Mouse (Mus musculus) left cerebral cortex, postnatal 10 days (tissue): ENCODE results near the gene Myocd. TPM values are rescaled to one million over a fixed set of nuclear protein-coding genes. Genes with fewer than 3 reads are reported as not detected.

Source experiments
- DNase-seq, 2 experiments: peaks; one replicate each; pipeline ENCODE4 v3.0.0; 2021 to 2022; ENCODE audit warnings: low spot score in 2 of 2, mixed read lengths in 1 of 2; ENCODE audit errors: extremely low spot score in 1 of 2
- intact Hi-C: fragments of 180-260 bp; cut with DNase I; formaldehyde crosslinking; loops from one replicate; pipeline ENCODE4 v1.15.1; 2025
- total RNA-seq, 2 experiments: library from RNA; stranded (reverse); gene quantifications; 2 replicates each; pipeline ENCODE4 v1.2.3; 2021

The Myocd gene
- total RNA-seq, 2 experiments from 2014 or later = 0.49 to 0.83 TPM

DNA sequence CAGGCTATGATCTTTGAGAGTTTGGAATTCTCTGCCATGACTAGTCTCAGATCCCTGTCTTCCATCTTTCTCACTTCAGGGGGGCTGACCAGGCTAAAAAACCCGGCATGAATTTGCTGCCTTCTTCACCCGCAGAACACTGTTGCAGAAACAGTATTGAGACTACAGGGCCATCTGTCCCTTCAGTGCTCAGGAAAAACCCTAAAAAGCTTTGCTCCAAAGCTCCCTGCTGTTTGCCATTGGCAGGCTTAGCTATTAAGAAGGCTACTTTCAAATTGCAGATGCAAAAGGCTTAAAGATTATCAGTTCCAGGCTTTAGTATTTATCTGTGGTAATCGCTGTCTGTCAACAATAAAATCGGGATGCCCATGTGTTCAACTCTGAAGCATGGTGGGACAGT, 38.0 kb downstream of the Myocd start:
- no peak for DNase-seq
- intact Hi-C loops = no loop called here

DNA sequence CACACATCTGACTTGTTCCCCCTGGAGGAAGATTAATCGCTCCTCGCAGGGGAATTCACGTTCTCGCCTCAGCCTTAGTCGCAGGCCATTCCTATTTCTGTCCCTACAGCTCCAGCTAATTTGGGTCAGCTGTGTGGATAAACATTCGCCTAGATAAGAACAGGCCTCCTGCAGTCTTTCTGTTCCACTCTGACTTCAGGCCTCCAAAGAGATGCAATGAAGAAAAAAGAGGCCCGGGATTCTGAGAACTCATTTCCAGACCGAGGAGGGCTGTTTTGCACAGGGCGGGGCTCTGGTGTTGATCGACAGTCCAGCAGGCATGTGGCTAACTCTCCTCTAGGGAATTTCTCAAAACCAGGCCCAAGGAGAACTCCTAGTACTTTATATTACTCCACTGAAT, 43.0 kb downstream of the Myocd start:
- no peak for DNase-seq
- intact Hi-C loops = no loop called here

DNA sequence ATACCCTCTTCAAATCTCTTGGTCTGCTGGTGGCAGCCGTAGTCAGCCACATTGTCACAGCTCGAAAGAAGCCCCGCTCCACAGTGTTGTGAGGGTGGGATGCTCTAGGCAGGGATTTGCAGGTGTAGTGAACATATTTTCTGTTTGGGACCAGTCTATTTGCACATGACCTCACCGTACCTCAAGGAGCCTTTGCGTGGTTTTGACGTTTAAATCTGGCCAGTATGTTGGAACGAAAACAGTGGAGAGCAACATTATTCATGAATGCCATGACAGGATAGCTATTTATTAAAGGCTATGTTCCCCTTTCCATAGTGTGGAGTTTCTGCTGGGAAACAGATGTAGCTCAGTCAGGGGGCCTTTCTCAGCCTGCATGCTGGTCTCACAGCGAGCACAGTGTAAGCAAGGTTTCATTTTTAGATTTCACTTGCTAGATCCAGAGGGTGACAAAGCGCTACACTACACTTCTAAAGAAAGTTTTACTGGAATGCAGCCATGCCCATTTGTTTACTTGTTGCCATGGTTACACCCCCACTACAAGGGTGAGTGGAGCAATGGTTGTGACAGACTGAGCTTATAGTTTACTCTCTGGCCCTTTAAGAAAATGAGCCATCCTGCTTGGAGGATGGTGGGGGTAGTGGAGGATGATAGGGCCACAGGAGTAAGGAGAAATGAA, 54.7 kb downstream of the Myocd start:
- intact Hi-C loops = no loop called here
- peak in 1 of 2 experiments; percentile 54 for DNase-seq

DNA sequence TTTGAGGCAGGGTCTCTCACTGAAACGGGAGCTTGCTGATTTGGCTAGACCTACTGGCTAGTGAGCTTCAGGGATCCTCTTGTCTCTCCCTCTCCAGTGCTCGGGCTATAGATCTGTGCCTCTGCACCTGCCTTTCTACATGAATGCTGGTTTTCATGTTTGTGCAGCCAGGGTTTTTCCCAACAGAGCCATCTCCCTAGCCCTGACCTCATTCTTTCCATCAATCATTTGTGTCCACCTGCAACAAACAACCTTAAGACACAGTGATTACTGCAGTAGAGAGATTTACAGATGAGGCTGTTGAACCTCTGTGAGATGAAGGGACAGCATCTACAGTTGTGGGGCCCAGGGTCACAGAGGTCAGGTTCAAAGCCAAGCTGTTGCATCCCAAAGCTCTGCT, 56.0 kb downstream of the Myocd start:
- no peak for DNase-seq
- intact Hi-C loops = no loop called here

DNA sequence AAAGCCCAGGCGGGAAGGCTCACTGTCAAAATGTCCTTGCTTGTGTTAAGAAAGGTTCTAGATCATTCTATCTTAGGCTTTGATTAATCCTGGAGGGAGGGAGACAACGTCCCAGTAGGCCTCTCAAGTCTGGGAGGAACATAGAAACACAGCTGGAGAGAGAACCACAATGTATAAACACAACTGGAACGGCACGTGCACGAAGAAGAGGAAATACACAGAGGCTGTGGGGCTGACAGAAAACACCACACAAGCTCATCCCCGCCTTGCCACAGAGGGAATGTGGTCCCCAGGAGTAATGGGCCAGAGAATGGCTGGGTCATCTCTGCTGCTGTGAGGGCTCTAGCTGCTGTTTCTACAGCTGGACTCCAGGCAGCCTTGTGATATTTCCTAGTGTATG, 58.1 kb downstream of the Myocd start:
- intact Hi-C loops = no loop called here
- no peak for DNase-seq

DNA sequence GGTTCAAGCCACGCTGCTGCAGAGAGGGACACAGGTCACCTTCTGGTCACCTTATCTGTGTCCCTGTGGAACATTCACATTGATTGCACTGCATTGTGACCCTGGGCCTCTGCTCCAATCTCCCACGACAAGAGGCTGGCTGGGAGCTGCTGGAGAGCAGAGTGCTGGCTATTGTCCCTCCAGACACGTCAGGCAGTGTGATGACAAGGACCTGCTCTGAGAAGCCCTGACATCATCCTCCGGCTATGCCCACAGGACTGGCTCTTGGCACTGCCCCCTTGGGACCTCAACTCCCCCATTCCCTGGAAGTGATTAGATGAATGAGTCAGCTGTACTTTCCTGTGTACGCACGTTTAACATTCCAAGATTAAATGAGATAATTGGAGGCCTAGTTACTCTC, 60.3 kb downstream of the Myocd start:
- intact Hi-C loops = no loop called here
- DNase-seq = no peak

DNA sequence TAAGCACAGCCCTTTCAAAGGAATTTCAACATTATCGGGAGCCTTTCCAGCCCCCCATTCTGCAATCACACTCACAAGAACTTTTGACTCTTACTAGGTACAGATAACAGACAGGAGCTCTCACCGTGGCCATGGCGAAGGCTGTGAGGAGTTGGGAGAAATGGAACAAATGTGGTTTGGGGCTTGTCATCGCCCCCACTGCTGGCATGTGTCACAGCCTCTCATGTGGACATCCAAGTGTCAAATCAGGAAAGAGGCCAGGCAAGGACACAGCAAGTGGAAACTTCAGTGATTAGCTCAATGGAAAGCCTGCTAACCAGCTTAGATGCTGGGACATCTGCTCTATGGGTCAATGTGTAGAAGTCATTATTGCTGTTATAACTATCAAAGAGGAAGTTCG, 64.5 kb downstream of the Myocd start:
- no peak for DNase-seq
- intact Hi-C loops = no loop called here

DNA sequence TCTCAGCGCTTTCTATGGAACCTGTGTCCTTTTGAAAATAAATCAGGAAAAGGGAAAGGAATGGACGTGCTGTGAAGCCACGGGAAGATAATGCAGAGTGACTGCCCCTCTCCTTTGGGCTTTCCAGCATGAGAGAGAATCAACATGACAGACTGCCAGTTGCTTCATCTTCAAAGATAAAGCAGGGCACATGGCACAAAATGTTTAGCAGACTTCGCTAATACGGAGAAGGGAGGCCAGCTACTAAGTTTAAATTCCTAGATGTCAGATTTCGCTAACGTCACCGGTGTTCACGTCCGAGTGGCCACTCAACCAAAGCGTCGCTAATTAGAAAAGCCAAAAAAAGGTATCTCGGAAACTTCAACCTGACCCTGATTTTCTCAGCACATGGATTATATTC, 65.1 kb downstream of the Myocd start:
- intact Hi-C loops = no loop called here

DNA sequence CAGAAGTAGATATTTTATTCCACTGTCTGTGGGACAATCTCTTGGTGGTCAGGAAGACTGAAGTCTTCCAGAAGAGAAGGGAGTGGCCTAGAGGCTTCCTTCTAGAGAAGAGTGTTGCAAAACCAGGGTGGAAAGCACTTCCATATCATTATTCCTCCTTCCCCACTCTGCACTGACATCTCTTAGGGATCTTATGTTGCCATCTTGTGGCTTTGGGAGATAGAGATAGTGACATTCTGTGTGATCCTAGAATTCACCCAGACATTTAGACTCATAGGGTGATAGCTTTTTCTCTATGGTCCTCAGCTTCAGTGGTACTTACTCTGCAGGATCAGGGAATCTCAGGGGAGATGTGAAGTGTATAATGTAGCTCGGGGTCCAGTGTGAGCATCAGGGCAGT, 66.8 kb downstream of the Myocd start:
- DNase-seq = no peak
- intact Hi-C loops = no loop called here

More for the DNA sequence above, 65.1 kb downstream of the Myocd start:
- DNase-seq = no peak

DNA sequence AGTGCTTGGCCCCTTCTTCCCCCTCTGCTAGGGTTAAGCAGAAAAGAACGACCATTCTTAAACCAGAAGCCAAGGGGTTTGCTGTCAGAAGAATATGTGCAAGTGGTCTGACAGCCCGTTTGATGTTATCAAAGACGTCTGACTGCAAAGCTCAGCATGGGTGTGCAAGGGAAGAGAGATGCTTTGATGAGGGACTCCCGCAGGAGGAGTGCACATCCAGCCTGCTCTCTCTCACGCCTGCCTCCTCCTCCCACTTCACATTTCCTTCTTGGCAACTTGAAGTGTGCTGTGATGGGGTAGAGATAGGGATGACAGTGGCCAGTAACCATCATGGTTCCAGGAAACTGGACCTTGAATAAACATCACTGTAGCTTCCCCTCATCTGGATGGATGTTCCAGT, 67.6 kb downstream of the Myocd start:
- no peak for DNase-seq
- intact Hi-C loops = no loop called here

DNA sequence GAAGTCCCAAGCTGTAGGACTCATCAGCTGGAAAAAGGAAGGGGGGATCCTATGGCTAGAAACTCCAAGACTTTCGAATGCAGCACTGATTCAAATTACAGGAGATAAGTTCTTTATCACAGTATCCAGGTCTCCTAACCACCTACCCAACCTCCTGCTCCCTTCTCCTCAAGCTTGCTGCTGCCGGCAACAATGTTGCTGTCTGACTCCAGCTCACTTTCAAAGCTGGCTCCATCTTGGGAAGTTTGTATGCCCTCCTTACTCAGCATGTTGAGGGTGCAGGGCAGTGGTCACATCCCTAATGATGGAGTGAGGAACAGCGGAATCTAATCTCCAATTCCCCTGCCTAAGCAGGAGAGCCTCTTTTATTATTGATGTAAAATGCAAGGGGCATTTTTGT, 71.8 kb downstream of the Myocd start:
- intact Hi-C loops = loop anchor here (5.0 to 10.0 kb wide), 2 partner anchors 437 to 479 kb away; no protein-coding TSS in a partner anchor
- DNase-seq = no peak

DNA sequence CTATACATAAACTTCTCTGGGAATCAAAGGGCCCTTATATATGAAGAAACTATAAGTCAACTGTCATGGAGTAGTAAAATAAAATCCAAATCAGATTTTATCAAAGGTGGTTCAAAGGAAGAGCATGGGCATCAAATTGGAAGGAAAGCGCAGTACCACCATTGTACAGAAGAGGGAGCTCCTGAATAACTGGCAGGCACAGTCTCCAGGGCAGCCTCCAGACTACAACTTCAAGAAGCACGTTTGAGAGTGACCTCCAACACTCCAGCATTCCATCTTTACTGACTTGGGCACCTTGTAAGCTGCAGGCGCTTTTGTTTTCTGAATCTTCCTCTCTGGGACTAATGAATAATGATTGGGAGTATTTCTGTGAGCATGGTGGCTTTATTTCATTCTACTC, 72.5 kb downstream of the Myocd start:
- DNase-seq = peak; percentile 57 to 64
- intact Hi-C loops = loop anchor here (5.0 to 10.0 kb wide), 2 partner anchors 438 to 480 kb away; no protein-coding TSS in a partner anchor

DNA sequence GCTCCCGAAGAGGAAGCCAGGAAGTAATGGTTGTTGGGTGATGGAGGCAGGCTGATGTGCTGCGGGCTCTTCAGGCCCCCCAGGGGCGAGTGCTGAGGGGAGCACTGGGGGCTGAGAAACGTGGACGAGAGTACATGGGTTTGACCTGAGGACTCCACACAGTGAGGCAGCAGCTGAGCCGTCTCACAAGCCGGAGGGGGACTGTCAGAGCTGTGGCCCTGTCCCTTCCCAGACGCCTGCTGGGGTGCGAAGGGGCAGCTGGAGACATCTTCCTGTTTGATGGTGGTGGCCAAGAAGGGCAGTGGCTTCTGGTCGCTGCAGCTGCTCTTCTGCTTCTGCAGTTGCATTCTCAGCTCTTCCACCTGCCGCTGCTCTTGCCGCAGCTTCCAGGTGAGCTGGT, 82.8 kb downstream of the Myocd start:
- no peak for DNase-seq
- intact Hi-C loops = no loop called here

DNA sequence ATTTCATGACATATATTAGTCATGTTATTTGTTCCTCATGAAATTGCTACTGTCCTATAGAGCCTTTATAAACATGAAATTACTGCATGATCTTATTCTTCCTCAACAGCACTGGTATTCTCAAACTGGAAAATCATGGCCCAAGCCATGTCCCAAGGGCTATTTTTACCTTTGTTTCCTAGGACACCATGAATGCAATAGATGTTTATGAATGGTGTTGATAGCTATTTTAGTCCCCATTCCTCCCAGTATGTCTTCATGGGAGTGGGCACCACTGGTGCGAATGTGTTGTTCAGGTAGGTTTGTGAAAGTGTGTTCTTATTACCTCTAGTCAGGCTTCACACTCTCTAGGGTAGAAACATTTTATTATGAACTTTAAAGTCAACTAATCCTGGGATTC, 84.7 kb downstream of the Myocd start:
- DNase-seq = no peak
- intact Hi-C loops = no loop called here

DNA sequence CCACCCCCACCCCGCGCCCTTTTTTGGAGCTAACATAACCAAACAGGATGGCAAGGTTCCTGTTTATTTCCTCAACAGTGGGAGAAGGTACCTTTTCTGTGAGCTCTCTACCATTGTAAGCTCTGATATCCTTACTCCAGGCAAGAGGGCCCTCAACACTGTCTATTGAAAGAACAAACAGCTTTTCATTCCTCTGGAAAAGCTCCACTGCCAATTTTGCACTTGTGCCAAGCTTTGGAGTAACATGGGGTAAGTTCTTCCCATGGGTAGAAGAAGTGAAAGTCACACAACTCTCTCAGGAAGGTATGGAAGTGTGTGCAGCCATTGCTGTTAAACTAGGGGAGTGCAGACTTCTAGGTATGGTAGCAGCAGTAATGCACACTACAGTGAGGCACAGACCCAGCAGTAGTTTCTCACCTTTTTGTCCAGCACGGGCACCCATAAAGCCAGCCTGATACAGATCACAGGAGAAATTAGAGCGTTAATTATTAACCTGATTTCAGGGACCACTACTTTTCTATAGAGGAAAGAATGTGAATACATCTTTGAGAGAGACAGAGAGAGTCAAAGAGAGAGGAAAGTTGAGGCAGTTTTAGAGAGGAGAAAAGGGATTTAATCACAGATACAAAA, 99.6 kb downstream of the Myocd start:
- intact Hi-C loops = no loop called here

DNA sequence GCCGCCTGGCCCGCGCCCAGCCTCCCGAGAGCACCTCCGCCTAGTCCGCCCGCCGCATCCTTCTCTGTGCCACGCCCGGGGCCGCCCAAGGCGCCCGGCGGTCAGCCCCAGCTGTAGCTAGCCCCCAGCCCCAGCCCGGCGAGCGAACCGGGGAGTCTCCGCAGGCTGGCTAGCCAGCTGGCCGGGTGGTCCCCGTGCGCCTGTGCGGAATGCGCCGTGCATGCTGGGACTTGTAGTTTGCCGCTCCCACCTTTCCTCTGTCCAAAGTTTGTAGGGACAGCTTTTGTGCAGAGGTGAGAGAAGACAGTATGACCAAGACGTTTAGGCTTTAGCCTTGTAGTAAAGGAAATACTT, 107.0 kb downstream of the Myocd start, which contains the start of gene Arhgap44:
Gene Arhgap44 (minus strand): TSS at position 195 of the 354 bp plus-strand sequence.
- peak; percentile 68 to 83 for DNase-seq
- intact Hi-C loops = no loop called here

More for the DNA sequence above, 99.6 kb downstream of the Myocd start:
- no peak for DNase-seq

DNA sequence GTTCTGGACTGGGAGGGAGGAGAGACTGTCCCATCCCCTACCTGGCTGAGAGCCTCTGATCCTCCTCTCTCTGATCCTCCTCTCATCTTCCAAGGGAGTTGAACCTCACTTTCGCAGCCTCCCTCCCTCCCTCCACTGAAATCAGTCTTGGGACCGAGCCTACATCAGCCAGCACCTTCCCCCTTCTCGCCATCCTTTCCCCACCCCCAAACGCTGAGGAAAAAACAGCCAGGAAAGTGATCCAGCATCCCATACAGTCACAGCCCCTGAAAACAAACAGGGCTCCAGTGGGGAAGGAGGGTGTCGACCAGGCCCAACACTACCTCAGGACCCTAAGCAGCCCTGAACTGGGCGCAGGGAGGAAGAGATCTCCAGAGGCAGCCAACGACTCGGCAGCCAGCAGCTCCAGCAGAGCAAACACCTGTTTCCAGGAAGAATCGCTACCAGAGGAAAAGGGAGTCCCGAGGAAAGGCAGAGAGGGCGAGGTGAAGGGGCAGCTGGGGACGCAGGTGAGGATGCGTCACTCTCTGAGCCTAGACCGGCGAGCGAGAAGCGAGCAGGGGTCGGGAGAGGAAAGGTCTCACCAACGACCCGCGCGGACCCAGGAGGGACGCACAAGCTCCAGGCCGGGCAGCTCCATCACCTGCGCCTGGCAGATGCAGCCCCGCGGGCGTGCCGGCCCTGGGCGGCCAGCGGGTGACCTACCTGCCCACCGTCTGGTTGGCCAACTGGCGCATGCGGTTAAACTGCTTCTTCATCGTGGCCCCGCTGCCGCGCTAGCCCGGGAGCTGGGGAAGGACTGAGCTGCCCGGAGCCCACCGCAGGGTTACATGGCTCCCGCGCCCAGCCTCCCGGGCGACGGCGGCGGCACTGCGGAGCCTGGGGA, 107.7 kb downstream of the Myocd start:
- intact Hi-C loops = no loop called here
- DNase-seq = peak; percentile 13 to 49

DNA sequence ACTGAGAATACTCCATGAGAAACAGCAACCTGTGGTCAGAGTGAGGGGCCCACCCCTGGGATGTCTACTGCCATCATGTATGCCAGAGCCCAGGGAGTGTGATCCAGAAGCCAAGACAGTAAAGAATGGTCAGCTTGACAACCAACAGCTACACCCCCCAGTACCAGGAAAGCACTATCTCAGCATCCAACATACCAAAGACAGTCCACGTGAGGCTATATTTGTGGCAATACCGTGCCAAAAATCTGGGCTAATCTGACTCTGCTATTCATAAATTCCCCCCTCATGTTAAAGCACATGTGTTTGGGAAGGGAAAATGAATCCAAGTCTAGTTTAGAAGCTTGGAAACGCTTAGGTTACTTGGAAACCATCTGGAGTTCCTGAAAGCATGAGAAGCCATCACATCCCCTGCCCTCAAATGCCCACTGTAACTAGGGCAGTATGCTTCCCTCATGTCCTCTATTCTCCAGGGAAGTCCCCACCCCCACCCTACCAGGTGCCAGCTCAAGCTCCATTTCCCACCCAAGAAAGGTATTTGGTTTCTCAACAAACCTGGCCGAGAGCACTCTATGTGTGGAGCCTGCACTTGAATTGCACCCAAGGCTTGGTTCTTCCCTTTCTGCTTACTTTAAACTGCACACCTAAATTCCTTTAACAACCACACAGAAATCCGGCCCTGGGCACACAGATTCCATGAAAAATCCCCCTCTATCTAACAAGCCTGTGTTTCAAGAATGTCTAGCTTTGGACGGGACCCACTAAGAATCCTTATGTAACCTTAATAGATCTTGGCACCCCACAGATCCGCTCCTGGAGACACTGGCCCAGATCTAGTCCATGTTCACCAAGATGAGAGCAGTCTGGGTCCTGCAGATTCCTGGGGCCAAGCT, 108.6 kb downstream of the Myocd start:
- intact Hi-C loops = no loop called here
- peak in 1 of 2 experiments; percentile 45 for DNase-seq

DNA sequence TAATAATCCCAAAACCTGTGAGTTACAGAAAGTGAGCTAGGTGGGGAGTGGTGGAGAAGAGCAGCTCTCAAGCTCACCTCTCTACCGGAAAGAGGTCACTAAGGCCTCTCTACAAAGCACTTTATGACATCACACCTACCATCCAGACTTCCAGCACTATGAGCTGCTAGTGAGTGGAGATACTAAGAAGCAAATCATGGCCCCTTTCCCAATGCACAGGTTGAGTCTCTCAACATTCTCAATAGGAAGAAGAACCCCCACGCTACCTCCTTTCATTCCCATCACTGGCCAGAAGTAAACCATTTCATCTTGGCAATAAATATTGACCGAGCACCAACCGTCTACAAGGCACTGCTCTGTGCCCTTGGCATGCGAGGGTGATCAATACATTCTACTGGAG, 110.0 kb downstream of the Myocd start, which contains the start of gene 1700086D15Rik:
Gene 1700086D15Rik (minus strand): TSS at position 101 of the 400 bp plus-strand sequence.
- DNase-seq = no peak
- intact Hi-C loops = no loop called here
